Mouse (Mus musculus): Measurements from ENCODE around the gene Fn3krp.

Fn3krp gene

GRCm38 (mm10) chr11:121451216-121451726 is 30.1 kb downstream of the Fn3krp start:
- DNase-seq (ENCODE audit: low spot score) = no peak

- peak; percentile 98 for DNase-seq (ENCODE audit: low spot score)
Observed at GRCm38 (mm10) chr11:121451753-121452635, 30.8 kb downstream of the Fn3krp start, which contains the start of gene Tbcd. TSS of gene Tbcd (plus strand) at chr11:121451949.

GRCm38 (mm10) chr11:121457874-121458273 is 36.7 kb downstream of the Fn3krp start:
- no peak for DNase-seq (ENCODE audit: low spot score)

GRCm38 (mm10) chr11:121467408-121467807 is 46.2 kb downstream of the Fn3krp start:
- DNase-seq (ENCODE audit: low spot score) = no peak

- no peak for DNase-seq (ENCODE audit: low spot score)
Observed at GRCm38 (mm10) chr11:121474831-121475230, 53.6 kb downstream of the Fn3krp start.

- peak; percentile 90 for DNase-seq (ENCODE audit: low spot score)
Observed at GRCm38 (mm10) chr11:121475699-121476415, 54.7 kb downstream of the Fn3krp start.

GRCm38 (mm10) chr11:121479476-121480203 is 58.4 kb downstream of the Fn3krp start:
- no peak for DNase-seq (ENCODE audit: low spot score)

Measured in MN1 (cell line).